Mouse (Mus musculus) neural tube, embryonic 13.5 days (tissue): ENCODE results near the gene Gm45711. TPM values are rescaled to one million over a fixed set of nuclear protein-coding genes. Genes with fewer than 3 reads are reported as not detected.
"Not testable (repeated sequence)": the region's sequence is repeated elsewhere in the genome, so short reads cannot be mapped to it uniquely, and the experiment has no call there.

Experiments
- ATAC-seq: fragments of 200-750 bp; cut with Nextera tagmentation; 2 replicates; pipeline ENCODE4 v1.8.0; 2017; ENCODE audit warnings: low read depth, mild to moderate bottlenecking, moderate TSS enrichment, moderate library complexity
- H3K27ac ChIP-seq: fragments of 300-500 bp; sonication (generic); replicated peaks from 2 replicates; pipeline ENCODE4 v1.5.1; 2015; ENCODE audit warnings: moderate library complexity, mild to moderate bottlenecking, inconsistent platforms
- H3K27me3 ChIP-seq: fragments of 300-500 bp; sonication (generic); 2 replicates; pipeline ENCODE4 v1.6.1; 2015; ENCODE audit warnings: mild to moderate bottlenecking, inconsistent platforms
- H3K36me3 ChIP-seq: fragments of 300-500 bp; sonication (generic); 2 replicates; pipeline ENCODE4 v1.6.1; 2015; ENCODE audit warnings: mild to moderate bottlenecking, inconsistent platforms
- H3K4me1 ChIP-seq: fragments of 300-500 bp; sonication (generic); replicated peaks from 2 replicates; pipeline ENCODE4 v1.6.1; 2015; ENCODE audit warnings: inconsistent platforms
- H3K4me2 ChIP-seq: fragments of 300-500 bp; sonication (generic); 2 replicates; pipeline ENCODE4 v1.6.1; 2015; ENCODE audit warnings: inconsistent platforms, mild to moderate bottlenecking, moderate library complexity
- H3K4me3 ChIP-seq: fragments of 300-500 bp; sonication (generic); 2 replicates; pipeline ENCODE4 v1.5.1; 2015; ENCODE audit warnings: mild to moderate bottlenecking, inconsistent platforms
- H3K9ac ChIP-seq: fragments of 300-500 bp; sonication (generic); 2 replicates; pipeline ENCODE4 v1.6.1; 2015; ENCODE audit warnings: moderate library complexity, mild to moderate bottlenecking, inconsistent platforms
- H3K9me3 ChIP-seq: fragments of 300-500 bp; sonication (generic); 2 replicates; pipeline ENCODE4 v1.6.1; 2016; ENCODE audit warnings: inconsistent platforms
- WGBS: fragments of 180-500 bp; shearing (Covaris S2); methylation state at CpG from one replicate; pipeline ENCODE4 v1.1.7; 2015; 5-methylcytosine and 5-hydroxymethylcytosine counted together
- polyA plus RNA-seq: library from polyadenylated mRNA; unstranded; fragments of >200 nt; fragmentation: Nextera tagmentation; extraction: Ambion mirVana; gene quantifications from 2 replicates; pipeline ENCODE4 v1.2.1, GENCODE M21; 2015

The Gm45711 gene
- polyA plus RNA-seq, 1 experiment from 2014 or later = not detected

DNA sequence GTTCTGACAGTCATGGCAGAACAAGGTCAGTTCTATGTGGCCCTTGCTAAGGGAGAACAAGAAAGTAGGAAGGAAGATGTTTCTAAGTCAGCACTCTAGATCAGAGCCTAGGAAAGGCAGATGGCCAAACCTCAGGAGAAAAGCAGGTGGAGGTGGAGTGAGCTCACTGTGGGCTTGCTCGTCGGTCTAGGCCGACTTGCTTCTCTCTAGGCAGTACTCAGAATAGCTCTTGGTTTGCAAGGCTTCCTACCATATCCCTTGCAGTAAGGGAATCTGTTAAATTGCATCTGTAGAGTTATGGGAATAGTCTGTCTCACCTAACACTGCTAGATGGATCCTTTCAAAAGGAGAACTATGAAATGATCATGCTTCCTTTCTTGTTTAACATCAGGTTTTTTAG, 2.1 kb upstream of the Gm45711 start:
- not testable (repeated sequence) for H3K9me3 ChIP-seq
- WGBS = 85% methylated on average over 3 of the region's 3 CpGs

DNA sequence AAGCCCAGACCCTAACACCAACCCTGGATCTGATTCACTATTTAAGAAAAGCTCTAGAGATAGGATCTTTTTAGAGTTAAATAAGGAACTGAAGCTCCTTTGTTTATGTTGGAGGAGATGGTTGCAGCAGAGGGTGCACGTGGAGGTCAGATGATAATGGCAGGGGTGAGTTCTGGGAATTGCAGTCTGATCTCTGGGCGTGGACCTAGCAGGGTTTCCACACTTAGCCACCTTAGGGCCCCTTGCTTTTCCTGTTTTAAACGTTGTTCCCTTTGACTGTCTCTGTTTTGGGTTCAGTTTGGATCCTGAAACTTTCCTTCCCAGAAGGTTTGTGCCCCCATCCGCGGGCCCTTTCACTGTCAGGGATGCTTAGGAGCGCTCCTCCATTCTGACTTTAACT, 1.5 kb downstream of the Gm45711 start:
- not testable (repeated sequence) for ATAC-seq, H3K36me3 ChIP-seq, H3K9me3 ChIP-seq, H3K4me2 ChIP-seq, H3K27ac ChIP-seq, H3K4me1 ChIP-seq, H3K9ac ChIP-seq, H3K4me3 ChIP-seq, H3K27me3 ChIP-seq
- 45% methylated on average over 6 of the region's 6 CpGs for WGBS

More for the DNA sequence above, 2.1 kb upstream of the Gm45711 start:
- H3K4me3 ChIP-seq, H3K36me3 ChIP-seq, H3K27me3 ChIP-seq, ATAC-seq, H3K4me1 ChIP-seq, H3K4me2 ChIP-seq, H3K9ac ChIP-seq, H3K27ac ChIP-seq: not testable (repeated sequence)

DNA sequence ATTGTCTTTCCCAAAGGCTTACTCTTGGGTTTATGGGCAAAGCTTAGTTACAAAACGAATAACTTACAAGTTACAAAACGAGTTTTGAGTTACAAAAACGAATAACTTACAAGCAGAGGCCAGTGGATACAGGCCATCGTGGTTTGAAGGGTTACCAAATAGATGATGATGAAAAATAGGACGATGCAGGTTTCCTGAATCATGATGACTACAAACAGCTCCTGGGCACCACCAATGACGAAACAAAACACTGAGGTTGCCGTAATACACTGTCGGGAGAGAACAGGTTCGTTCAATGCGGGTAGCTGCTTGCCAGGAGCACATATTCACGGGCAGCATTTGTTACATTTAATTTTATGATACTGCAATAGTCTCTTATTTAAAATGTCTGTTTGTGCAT, 4.9 kb downstream of the Gm45711 start:
- peaks cover 15% of the 10 kb centered on the region for H3K4me1 ChIP-seq
- WGBS = 89% methylated on average over 11 of the region's 11 CpGs
- no peak for ATAC-seq

DNA sequence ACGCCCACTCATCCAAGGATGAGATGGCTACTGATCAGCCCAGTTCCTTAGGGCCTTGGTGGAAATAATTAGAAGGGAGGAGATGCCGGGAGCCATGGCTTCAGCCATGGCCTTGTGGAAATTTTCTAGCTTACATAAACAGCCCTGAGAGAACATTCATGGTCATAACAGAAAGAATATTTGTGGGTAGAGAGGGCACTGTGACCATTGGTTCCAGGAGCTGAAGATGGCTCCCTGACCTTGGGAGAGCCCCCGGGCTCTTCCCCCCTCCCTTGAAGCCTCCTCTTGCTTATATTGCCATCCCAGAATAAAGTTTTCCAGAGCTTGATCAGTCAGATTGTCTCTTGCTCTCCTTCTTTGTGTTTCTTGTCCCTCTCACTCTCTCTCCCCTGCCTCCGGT, 7.3 kb downstream of the Gm45711 start:
- not testable (repeated sequence) for H3K27me3 ChIP-seq, H3K9ac ChIP-seq, H3K4me2 ChIP-seq, H3K36me3 ChIP-seq, H3K27ac ChIP-seq, ATAC-seq, H3K4me3 ChIP-seq, H3K9me3 ChIP-seq
- H3K4me1 ChIP-seq = peaks cover 15% of the 10 kb centered on the region
- WGBS = 87% methylated on average over 4 of the region's 4 CpGs

More for the DNA sequence above, 4.9 kb downstream of the Gm45711 start:
- Histone ChIP-seq H3K4me2 (no peak overlapping the region), H3K27me3 (no peaks in the 10 kb centered on the region), H3K36me3 (no peaks in the 10 kb centered on the region), H3K4me3 (no peak overlapping the region), H3K27ac (no peak overlapping the region), H3K9ac (no peak overlapping the region), H3K9me3 (no peaks in the 10 kb centered on the region)

DNA sequence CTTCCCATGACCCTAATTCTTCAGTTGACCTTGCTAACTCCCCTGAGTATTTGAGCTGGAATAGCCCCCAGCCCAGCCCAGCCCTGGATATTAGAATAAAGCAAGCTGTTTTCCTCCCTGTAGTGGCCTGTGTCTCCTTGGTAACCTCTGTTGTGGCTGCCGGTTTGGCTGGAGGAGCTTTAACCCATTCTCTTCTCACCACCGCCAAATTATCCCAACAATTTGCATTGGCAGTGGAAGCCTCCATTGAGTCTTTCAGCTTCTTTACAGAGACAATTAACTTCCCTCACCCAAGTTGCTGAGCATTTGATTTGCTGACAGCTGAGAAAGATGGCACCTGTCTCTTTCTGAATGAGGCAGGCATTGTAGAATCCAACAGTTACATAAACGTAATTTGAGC, 8.3 kb downstream of the Gm45711 start:
- not testable (repeated sequence) for H3K9ac ChIP-seq, H3K4me3 ChIP-seq, H3K27me3 ChIP-seq, H3K9me3 ChIP-seq, H3K4me2 ChIP-seq, H3K27ac ChIP-seq, H3K36me3 ChIP-seq
- ATAC-seq = 0 out of 2 replicates have a peak, but pooled peaks have one; percentile 59
- H3K4me1 ChIP-seq = peaks cover 15% of the 10 kb centered on the region
- 6% methylated on average over 3 of the region's 3 CpGs for WGBS

DNA sequence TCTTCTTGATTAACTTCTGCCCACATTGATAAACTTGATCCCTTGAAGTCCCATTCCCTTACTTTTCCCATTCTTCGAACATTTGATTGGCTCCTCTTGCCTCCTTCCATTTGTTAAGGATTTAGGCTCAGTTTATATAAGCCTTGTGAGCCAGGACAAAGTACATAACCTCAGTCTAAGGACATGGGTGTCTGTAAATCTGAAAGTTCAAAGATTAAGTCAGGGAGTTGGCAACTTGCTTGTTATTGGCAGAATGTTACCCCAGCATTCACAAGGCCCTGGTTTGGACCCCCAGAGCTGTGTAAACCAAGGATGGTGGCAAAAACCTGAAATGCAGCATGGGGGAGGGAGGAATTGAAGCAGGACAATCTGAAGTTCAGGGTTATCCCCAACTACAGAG, 15.5 kb downstream of the Gm45711 start:
- Histone ChIP-seq H3K27me3 (no peaks in the 10 kb centered on the region), H3K27ac (no peak overlapping the region), H3K9ac (no peak overlapping the region), H3K4me1 (no peaks in the 10 kb centered on the region), H3K4me3 (no peak overlapping the region), H3K36me3 (no peaks in the 10 kb centered on the region), H3K9me3 (no peaks in the 10 kb centered on the region), H3K4me2 (no peak overlapping the region)
- WGBS = 81% methylated on average over 1 of the region's 1 CpGs
- no peak for ATAC-seq

DNA sequence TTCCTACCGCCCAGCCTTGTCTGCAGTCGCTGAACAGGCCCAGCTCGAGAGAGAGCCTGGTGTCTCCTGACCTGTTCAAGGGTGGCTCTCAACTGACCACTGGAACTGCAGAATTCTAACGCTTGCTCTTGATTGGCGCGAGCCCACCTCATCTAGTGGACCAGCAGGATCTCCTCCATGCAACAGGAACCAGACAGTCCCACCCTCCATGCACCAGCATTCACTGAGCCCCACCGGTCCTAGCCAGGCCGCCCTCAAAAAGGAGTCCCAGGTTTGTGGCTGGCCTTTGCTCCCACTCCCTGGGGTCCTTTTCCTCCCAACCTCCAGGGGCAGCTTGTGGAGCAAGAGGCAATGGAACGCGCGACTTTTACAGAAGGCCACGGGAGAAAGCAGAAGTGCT, 16.8 kb downstream of the Gm45711 start, which contains the start of gene Cmtm2a:
Gene Cmtm2a (minus strand): TSS at position 101 of the 400 bp plus-strand sequence.
- ATAC-seq, H3K4me3 ChIP-seq, H3K4me1 ChIP-seq, H3K27ac ChIP-seq, H3K9me3 ChIP-seq, H3K36me3 ChIP-seq, H3K27me3 ChIP-seq, H3K9ac ChIP-seq, H3K4me2 ChIP-seq: not testable (repeated sequence)
- WGBS = 90% methylated on average over 12 of the region's 12 CpGs

DNA sequence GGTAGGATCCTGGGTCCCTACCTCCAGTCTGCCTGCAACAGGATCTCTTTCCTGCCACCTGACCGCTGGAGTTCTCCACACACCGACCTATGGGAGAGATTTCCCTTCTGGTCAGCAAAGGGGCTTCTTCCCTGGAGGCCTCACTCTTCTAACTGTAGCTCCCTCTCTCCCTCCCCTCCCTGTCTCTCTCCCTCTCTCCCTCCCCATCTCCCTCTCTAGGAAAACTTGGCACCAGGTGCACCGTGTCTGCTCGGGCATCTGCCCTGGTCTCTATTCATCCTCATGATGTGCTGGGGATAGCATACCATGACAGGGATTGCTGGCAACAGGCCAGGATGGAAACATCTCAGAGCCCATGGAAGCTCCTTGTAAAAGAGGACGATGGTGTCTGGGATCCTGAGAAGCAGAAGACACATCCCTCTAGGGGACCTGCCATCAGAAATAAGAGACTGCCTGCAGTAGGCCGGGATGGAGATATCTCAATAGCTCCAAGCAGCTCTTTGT, 40.9 kb downstream of the Gm45711 start:
- Histone ChIP-seq H3K9me3 (no peaks in the 10 kb centered on the region), H3K4me1 (no peaks in the 10 kb centered on the region), H3K27me3 (no peaks in the 10 kb centered on the region), H3K4me3 (no peak overlapping the region), H3K27ac (no peak overlapping the region), H3K4me2 (no peak overlapping the region), H3K9ac (no peak overlapping the region), H3K36me3 (peaks cover 9% of the 10 kb centered on the region; the same call in 1 of the 2 replicates)
- ATAC-seq = no peak
- WGBS = 82% methylated on average over 6 of the region's 6 CpGs

DNA sequence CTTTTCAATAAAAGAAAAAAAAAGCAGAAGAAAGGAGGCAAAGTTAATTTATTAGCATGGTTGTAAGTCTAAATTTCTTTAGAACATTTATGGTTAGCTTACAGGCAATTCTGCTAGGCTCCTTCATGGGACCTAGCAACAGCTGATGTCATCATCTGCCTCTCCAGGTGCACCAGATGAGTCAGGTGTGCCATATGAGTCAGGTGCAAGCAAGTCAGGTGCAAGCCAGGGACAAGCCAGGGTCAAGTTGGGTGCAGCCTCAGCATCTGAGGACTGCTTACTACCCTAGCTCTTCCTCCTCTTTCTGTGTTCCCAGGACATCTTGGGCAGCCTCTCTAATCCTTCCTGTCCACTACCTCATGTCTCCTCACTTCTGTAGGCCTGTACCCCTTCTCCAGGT, 41.5 kb downstream of the Gm45711 start:
- ATAC-seq = no peak
- no peak overlapping the region for H3K27ac ChIP-seq
- no peaks in the 10 kb centered on the region for H3K4me1 ChIP-seq
- H3K4me3 ChIP-seq = no peak overlapping the region
- no peaks in the 10 kb centered on the region for H3K27me3 ChIP-seq
- no peak overlapping the region for H3K4me2 ChIP-seq
- H3K9ac ChIP-seq = no peak overlapping the region
- no peaks in the 10 kb centered on the region for H3K9me3 ChIP-seq
- peaks cover 15% of the 10 kb centered on the region for H3K36me3 ChIP-seq

DNA sequence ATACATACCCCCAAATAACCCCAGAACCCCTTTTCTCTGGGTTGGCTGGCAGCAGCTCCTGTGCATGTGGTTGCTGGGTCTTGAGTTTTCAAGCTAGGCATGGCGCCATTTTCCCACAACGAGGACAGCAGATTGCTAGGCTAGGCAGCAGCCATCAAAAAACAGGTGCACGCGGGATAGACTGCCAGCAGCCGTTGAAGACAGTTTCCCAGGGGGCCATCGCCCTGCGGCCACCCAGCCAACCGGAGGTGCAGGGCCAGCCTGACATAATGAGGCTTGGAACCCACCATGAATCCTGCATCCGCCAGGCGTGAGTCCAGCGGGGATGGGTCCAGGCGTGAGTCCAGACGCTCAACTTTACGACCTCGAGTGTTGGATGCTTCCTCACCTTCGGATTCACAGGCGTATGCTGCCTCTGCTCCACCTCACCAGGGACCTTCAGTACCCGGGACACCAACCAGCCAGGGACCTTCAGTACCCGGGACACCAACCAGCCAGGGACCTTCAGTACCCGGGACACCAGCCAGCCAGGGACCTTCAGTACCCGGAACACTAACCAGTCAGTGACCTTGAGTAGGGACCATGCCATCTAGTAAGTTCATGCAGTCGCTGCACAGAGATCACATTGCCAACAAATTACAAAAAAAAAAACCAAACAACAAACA, 45.5 kb downstream of the Gm45711 start:
- H3K4me1 ChIP-seq, H3K9me3 ChIP-seq, ATAC-seq, H3K4me2 ChIP-seq, H3K27ac ChIP-seq, H3K27me3 ChIP-seq, H3K9ac ChIP-seq, H3K4me3 ChIP-seq: not testable (repeated sequence)
- WGBS = 93% methylated on average over 22 of the region's 22 CpGs
- peaks cover 23% of the 10 kb centered on the region for H3K36me3 ChIP-seq

DNA sequence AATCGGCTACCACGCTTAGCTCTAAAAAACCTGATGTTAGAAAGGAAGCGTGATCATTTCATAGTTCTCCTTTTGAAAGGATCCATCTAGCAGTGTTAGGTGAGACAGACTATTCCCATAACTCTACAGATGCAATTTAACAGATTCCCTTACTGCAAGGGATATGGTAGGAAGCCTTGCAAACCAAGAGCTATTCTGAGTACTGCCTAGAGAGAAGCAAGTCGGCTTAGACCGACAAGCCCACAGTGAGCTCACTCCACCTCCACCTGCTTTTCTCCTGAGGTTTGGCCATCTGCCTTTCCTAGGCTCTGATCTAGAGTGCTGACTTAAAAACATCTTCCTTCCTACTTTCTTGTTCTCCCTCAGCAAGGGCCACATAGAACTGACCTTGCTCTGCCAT, 48.1 kb downstream of the Gm45711 start:
- H3K9ac ChIP-seq, H3K4me3 ChIP-seq, H3K27me3 ChIP-seq, H3K4me2 ChIP-seq, ATAC-seq, H3K4me1 ChIP-seq, H3K27ac ChIP-seq: not testable (repeated sequence)
- H3K36me3 ChIP-seq = peaks cover 46% of the 10 kb centered on the region
- 95% methylated on average over 5 of the region's 5 CpGs for WGBS
- H3K9me3 ChIP-seq = peaks cover 12% of the 10 kb centered on the region

DNA sequence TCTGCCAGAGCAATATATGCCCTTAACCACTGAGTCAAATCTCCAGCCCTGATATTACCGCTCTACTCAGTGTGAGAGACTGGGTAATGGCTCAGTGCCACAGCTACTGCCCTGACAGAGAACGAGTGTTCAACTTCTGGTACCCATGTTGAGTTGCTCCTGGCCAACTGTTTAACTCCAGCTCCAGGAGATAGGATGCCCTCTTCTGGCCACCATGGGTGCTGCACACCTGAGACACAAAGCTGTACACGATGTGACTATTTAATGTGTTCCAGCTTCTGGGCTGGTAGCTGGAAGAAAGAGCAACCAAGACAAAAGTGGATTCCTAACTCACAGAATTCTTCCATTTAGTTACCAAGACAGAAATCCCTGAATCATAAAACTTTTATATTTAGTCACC, 56.9 kb downstream of the Gm45711 start:
- peaks cover 15% of the 10 kb centered on the region for H3K4me1 ChIP-seq
- no peak overlapping the region for H3K4me2 ChIP-seq
- no peak overlapping the region for H3K9ac ChIP-seq
- H3K4me3 ChIP-seq = no peak overlapping the region
- no peaks in the 10 kb centered on the region for H3K27me3 ChIP-seq
- 0 out of 2 replicates have a peak, but pooled peaks cover 4% of the 10 kb centered on the region for H3K9me3 ChIP-seq
- H3K36me3 ChIP-seq = peaks cover 10% of the 10 kb centered on the region
- 91% methylated on average over 3 of the region's 3 CpGs for WGBS
- no peak for ATAC-seq
- no peak overlapping the region for H3K27ac ChIP-seq

DNA sequence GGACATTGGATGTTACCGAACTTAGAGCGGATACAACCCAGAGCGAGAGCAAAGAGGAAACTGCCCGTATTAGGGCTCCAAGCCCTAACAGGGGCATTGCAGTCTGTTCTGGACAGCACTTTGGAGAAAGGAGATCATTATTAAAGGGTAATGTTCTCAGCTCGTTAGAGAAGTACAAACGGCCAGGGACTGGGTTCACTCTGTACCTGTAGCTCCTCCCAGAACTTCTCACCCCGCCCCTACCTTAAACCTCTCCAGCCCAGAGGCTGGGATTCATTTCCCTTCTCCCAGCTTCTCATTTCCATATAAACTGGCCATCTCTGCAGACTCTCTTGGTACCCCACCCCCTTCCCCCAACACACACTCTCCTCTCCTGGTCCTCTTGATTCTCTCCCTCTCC, 58.4 kb downstream of the Gm45711 start:
- ATAC-seq = no peak

More for the DNA sequence above, 58.4 kb downstream of the Gm45711 start:
- H3K4me2 ChIP-seq = peak overlapping the region; percentile 78
- no peaks in the 10 kb centered on the region for H3K9me3 ChIP-seq
- H3K36me3 ChIP-seq = no peaks in the 10 kb centered on the region
- no peaks in the 10 kb centered on the region for H3K27me3 ChIP-seq
- H3K9ac ChIP-seq = peak overlapping the region; percentile 75
- no peak overlapping the region for H3K27ac ChIP-seq
- under 1% methylated on average over 7 of the region's 7 CpGs for WGBS
- H3K4me3 ChIP-seq = peak overlapping the region; percentile 67
- peaks cover 30% of the 10 kb centered on the region for H3K4me1 ChIP-seq
